Mouse (Mus musculus): ENCODE results near the gene Slc35e4.

The Slc35e4 gene

GRCm38 (mm10) chr11:3862661-3863453, 51.6 kb downstream of the Slc35e4 start:
- peak; percentile 92 for DNase-seq

DNA sequence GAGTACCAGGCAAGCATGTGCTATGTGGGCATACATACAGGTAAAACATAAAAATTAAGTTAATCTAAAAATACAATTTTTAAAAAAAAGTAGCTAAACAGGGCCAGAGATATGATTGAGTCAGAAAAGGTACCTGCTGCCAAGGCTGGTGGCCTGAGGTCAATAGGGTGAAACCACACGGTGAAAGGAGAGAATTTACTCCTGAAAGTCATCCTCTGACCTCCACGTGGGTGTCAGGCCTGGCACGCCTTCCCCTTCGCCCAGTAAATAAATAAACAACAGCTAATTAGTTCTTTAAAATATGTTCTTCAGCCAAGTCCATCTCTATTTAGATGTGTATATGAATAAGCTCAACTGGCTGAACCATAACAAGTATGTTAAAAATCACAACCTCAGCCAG, 54.1 kb downstream of the Slc35e4 start:
- DNase-seq = peak; percentile 80

DNA sequence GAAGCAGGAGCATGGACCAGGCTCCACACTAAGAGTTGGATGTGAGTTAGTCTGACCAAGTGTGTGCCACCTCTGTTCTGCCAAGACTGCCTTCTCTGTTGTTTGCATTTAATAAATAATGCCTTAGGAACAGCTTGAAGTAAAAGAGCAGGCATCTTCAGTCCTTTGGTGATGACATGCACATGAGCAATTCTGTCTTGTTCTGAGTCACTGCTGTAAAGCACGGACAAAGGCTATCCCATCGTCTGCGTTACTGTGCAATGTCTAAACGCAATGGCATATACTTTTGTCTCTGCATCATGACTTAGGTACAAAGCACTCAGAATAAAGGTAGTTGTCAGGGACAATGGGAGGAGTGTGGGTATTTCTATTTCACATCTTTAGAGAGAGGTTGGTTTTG, 54.7 kb downstream of the Slc35e4 start:
- no peak for DNase-seq

GRCm38 (mm10) chr11:3857902-3858301, 56.6 kb downstream of the Slc35e4 start:
- DNase-seq = peak; percentile 67

Data from heart, adult 11 months (tissue).